Mouse (Mus musculus): ENCODE data around the gene Alg3. TPM values are rescaled to one million over a fixed set of nuclear protein-coding genes. Genes with fewer than 3 reads are reported as not detected.

The Alg3 gene
- polyA plus RNA-seq, 1 experiment from 2014 or later: 46.3 TPM

GRCm38 (mm10) chr16:20637410-20637809 lies 25.9 kb upstream of the Alg3 start:
- no peak overlapping the region for H3K9ac ChIP-seq (replicated peaks; ENCODE audit: low read length)
- H3K4me1 ChIP-seq (ENCODE audit: control insufficient read depth, insufficient read depth, low read length): no peaks in the 10 kb centered on the region
- H3K4me2 ChIP-seq (ENCODE audit: low read length): no peak overlapping the region
- H3K27ac ChIP-seq (replicated peaks; ENCODE audit: low read depth, low read length): no peak overlapping the region
- H3K27me3 ChIP-seq (ENCODE audit: control insufficient read depth, insufficient read depth, low read length): no peaks in the 10 kb centered on the region
- H3K9me3 ChIP-seq (ENCODE audit: control insufficient read depth, low read length): no peaks in the 10 kb centered on the region
- no peak for DNase-seq
- no peak overlapping the region for H3K4me3 ChIP-seq (replicated peaks; ENCODE audit: low read depth, low read length)
- ATAC-seq (ENCODE audit: low FRiP score, low TSS enrichment): no peak
- WGBS: 85% methylated on average over 8 of the region's 8 CpGs
- 0 out of 2 replicates have a peak, but pooled peaks cover under 1% of the 10 kb centered on the region for H3K36me3 ChIP-seq (ENCODE audit: control insufficient read depth, insufficient read depth, low read length)

- peak within 1 kb of the TSS; percentile 95 for H3K4me2 ChIP-seq (ENCODE audit: low read length)
- 7% methylated on average over 53 of the region's 54 CpGs for WGBS
- H3K27ac ChIP-seq (replicated peaks; ENCODE audit: low read depth, low read length): peak within 1 kb of the TSS; percentile 13; the same call in 1 of the 2 replicates
- no peaks in the 10 kb centered on the region for H3K27me3 ChIP-seq (ENCODE audit: control insufficient read depth, insufficient read depth, low read length)
- peaks cover 15% of the 10 kb centered on the region; the same call in 1 of the 2 replicates for H3K4me1 ChIP-seq (ENCODE audit: control insufficient read depth, insufficient read depth, low read length)
- no peaks in the 10 kb centered on the region for H3K9me3 ChIP-seq (ENCODE audit: control insufficient read depth, low read length)
- DNase-seq: peak; percentile 75
- H3K9ac ChIP-seq (replicated peaks; ENCODE audit: low read length): peak within 1 kb of the TSS; percentile 75
- peak; percentile 70 for ATAC-seq (ENCODE audit: low FRiP score, low TSS enrichment)
- H3K36me3 ChIP-seq (ENCODE audit: control insufficient read depth, insufficient read depth, low read length): 0 out of 2 replicates have a peak, but pooled peaks cover 3% of the 10 kb centered on the region
- H3K4me3 ChIP-seq (replicated peaks; ENCODE audit: low read depth, low read length): peak within 1 kb of the TSS; percentile 57
These were observed 18.4 kb upstream of the Alg3 start, which contains the start of gene Ece2 for GRCm38 (mm10) chr16:20629731-20630634. TSS of gene Ece2 (plus strand) at chr16:20629828.

GRCm38 (mm10) chr16:20628871-20629391 lies 17.4 kb upstream of the Alg3 start:
- Histone ChIP-seq H3K4me2 (ENCODE audit: low read length) (peak overlapping the region; percentile 95), H3K9ac (replicated peaks; ENCODE audit: low read length) (no peak overlapping the region), H3K36me3 (ENCODE audit: control insufficient read depth, insufficient read depth, low read length) (0 out of 2 replicates have a peak, but pooled peaks cover 3% of the 10 kb centered on the region), H3K27me3 (ENCODE audit: control insufficient read depth, insufficient read depth, low read length) (no peaks in the 10 kb centered on the region), H3K9me3 (ENCODE audit: control insufficient read depth, low read length) (no peaks in the 10 kb centered on the region), H3K4me3 (replicated peaks; ENCODE audit: low read depth, low read length) (peak overlapping the region; percentile 57; the same call in 1 of the 2 replicates), H3K27ac (replicated peaks; ENCODE audit: low read depth, low read length) (no peak overlapping the region), H3K4me1 (ENCODE audit: control insufficient read depth, insufficient read depth, low read length) (peaks cover 15% of the 10 kb centered on the region; the same call in 1 of the 2 replicates)
- 59% methylated on average over 11 of the region's 11 CpGs for WGBS
- DNase-seq (no peak), ATAC-seq (ENCODE audit: low FRiP score, low TSS enrichment) (no peak)

- no peak overlapping the region for H3K4me2 ChIP-seq (ENCODE audit: low read length)
- H3K9me3 ChIP-seq (ENCODE audit: control insufficient read depth, low read length): no peaks in the 10 kb centered on the region
- WGBS: 31% methylated on average over 2 of the region's 2 CpGs
- H3K27ac ChIP-seq (replicated peaks; ENCODE audit: low read depth, low read length): no peak overlapping the region; the same call in 1 of the 2 replicates
- H3K4me3 ChIP-seq (replicated peaks; ENCODE audit: low read depth, low read length): no peak overlapping the region
- peaks cover 24% of the 10 kb centered on the region for H3K4me1 ChIP-seq (ENCODE audit: control insufficient read depth, insufficient read depth, low read length)
- no peaks in the 10 kb centered on the region for H3K27me3 ChIP-seq (ENCODE audit: control insufficient read depth, insufficient read depth, low read length)
- no peak overlapping the region for H3K9ac ChIP-seq (replicated peaks; ENCODE audit: low read length)
- DNase-seq (no peak), ATAC-seq (ENCODE audit: low FRiP score, low TSS enrichment) (no peak)
- no peaks in the 10 kb centered on the region for H3K36me3 ChIP-seq (ENCODE audit: control insufficient read depth, insufficient read depth, low read length)
These were observed 11.7 kb upstream of the Alg3 start for GRCm38 (mm10) chr16:20623211-20623610.

GRCm38 (mm10) chr16:20621991-20622685 lies 10.6 kb upstream of the Alg3 start:
- peak; percentile 84 for DNase-seq
- peak overlapping the region; percentile 83 for H3K9ac ChIP-seq (replicated peaks; ENCODE audit: low read length)
- under 1% methylated on average over 37 of the region's 37 CpGs for WGBS

GRCm38 (mm10) chr16:20621191-20621990 lies 9.9 kb upstream of the Alg3 start, which contains the start of gene Camk2n2:
TSS of gene Camk2n2 (minus strand) at chr16:20621287.
- Histone ChIP-seq H3K36me3 (ENCODE audit: control insufficient read depth, insufficient read depth, low read length) (no peaks in the 10 kb centered on the region), H3K27me3 (ENCODE audit: control insufficient read depth, insufficient read depth, low read length) (no peaks in the 10 kb centered on the region), H3K4me1 (ENCODE audit: control insufficient read depth, insufficient read depth, low read length) (peaks cover 24% of the 10 kb centered on the region), H3K9me3 (ENCODE audit: control insufficient read depth, low read length) (no peaks in the 10 kb centered on the region), H3K4me3 (replicated peaks; ENCODE audit: low read depth, low read length) (peak within 1 kb of the TSS; percentile 82), H3K27ac (replicated peaks; ENCODE audit: low read depth, low read length) (peak within 1 kb of the TSS; percentile 93), H3K4me2 (ENCODE audit: low read length) (peak within 1 kb of the TSS; percentile 89), H3K9ac (replicated peaks; ENCODE audit: low read length) (peak within 1 kb of the TSS; percentile 83)
- ATAC-seq (ENCODE audit: low FRiP score, low TSS enrichment): peak; percentile 53
- under 1% methylated on average over 77 of the region's 92 CpGs for WGBS
- DNase-seq: peak; percentile 80

More at GRCm38 (mm10) chr16:20621991-20622685, 10.6 kb upstream of the Alg3 start:
- Histone ChIP-seq H3K4me3 (replicated peaks; ENCODE audit: low read depth, low read length) (peak overlapping the region; percentile 82), H3K36me3 (ENCODE audit: control insufficient read depth, insufficient read depth, low read length) (no peaks in the 10 kb centered on the region), H3K4me1 (ENCODE audit: control insufficient read depth, insufficient read depth, low read length) (peaks cover 24% of the 10 kb centered on the region), H3K27me3 (ENCODE audit: control insufficient read depth, insufficient read depth, low read length) (no peaks in the 10 kb centered on the region), H3K4me2 (ENCODE audit: low read length) (peak overlapping the region; percentile 89), H3K27ac (replicated peaks; ENCODE audit: low read depth, low read length) (peak overlapping the region; percentile 93), H3K9me3 (ENCODE audit: control insufficient read depth, low read length) (no peaks in the 10 kb centered on the region)
- ATAC-seq (ENCODE audit: low FRiP score, low TSS enrichment): peak; percentile 54

DNA sequence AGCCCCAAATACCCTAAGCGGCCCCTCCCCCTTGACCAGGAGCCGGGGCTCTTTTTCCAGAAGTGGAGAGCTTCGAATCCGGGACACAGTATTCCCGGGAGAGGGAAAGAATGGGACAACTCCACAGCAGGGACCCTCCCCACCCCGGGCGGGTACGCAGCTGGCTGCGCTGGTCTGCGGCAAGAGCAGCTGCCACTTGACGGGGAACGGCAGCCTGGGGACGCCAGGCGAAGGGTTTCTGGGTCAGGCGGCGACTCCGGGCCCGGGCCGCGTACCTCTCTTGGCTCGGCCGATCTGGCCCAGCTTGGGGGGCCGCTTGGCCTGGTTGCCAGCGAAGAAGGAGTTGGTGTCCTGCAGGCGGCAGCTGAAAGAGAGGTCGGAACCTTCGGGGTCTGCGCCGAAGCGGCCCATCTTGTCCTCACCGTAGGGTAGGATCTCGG lies 9.2 kb upstream of the Alg3 start:
- Histone ChIP-seq H3K9ac (replicated peaks; ENCODE audit: low read length) (peak overlapping the region; percentile 83), H3K36me3 (ENCODE audit: control insufficient read depth, insufficient read depth, low read length) (0 out of 2 replicates have a peak, but pooled peaks cover 1% of the 10 kb centered on the region), H3K9me3 (ENCODE audit: control insufficient read depth, low read length) (no peaks in the 10 kb centered on the region), H3K4me2 (ENCODE audit: low read length) (peak overlapping the region; percentile 89), H3K4me1 (ENCODE audit: control insufficient read depth, insufficient read depth, low read length) (peaks cover 24% of the 10 kb centered on the region), H3K27me3 (ENCODE audit: control insufficient read depth, insufficient read depth, low read length) (no peaks in the 10 kb centered on the region), H3K27ac (replicated peaks; ENCODE audit: low read depth, low read length) (peak overlapping the region; percentile 93), H3K4me3 (replicated peaks; ENCODE audit: low read depth, low read length) (peak overlapping the region; percentile 82)
- ATAC-seq (ENCODE audit: low FRiP score, low TSS enrichment) (peak; percentile 24; the same call in 1 of the 2 replicates), DNase-seq (no peak)
- WGBS: under 1% methylated on average over 32 of the region's 32 CpGs
